Comparison of ENCODE assay signal across 8 mouse cellular contexts in the genomic region with DNA sequence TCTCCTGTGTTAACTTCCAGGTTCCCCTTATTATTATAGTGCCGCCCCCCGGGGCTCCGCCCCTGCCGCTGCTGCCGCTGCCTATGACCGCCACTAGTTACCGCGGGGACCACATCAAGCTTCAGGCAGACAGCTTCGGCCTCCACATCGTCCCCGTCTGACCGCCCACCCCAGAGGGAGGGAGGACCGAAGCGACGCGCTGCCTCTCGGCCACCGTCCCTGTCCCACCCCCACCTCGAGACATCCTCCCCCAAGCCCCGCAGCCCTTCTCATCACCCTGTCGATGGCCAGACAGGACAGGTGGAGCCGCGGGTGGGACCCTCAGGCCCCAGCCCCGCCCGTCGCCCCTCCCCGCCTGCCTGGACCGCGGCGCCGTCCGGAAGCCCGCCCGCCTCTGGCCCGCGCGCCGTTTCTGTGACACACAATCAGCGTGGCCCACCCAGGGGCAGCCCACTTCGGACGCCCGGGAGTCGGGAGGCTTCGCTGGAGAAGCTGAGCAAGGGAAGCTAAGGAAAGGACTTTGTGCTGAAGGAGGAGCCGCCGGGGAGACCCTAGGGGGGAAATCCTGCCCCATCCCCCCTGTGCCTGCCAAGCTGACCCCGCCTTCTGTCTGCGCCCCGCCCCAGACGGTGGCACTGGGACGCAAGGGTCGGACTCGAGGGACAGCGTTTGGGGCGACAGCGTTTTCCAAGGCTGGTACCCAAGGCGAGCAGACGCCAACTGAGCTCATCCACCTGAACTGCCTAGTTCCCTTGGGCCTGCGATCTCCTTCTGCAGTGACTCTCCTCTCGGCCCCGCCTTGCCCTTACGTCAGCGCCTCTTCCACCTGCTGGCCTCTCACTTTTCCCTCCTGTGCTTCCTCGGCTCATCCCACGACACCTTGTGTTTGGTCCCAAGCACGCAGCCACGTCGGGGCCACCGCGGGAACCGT.
DNase-seq lines count a peak whose midpoint lies in the region; ATAC-seq and TF ChIP-seq lines count a peak whose summit lies in the region.

No protein-coding gene starts in this region.

- WGBS in kidney, adult 2 months: 41% methylated on average over 71 of the region's 71 CpGs
- WGBS in limb, embryonic 15.5 days: under 1% methylated on average over 70 of the region's 71 CpGs

- peak overlapping the region; percentile 88 for H3K4me2 ChIP-seq in limb, embryonic 15.5 days

- H3K27ac ChIP-seq in kidney, adult 2 months (ENCODE audit: insufficient read depth, low read depth, low read length): no peak overlapping the region
- no peak overlapping the region for H3K27ac ChIP-seq in limb, embryonic 15.5 days

- no peak for DNase-seq in kidney, adult 2 months
- DNase-seq in kidney, postnatal 25 days: no peak
- peak; percentile 36 for DNase-seq in brain, embryonic 14.5 days (ENCODE audit: low read depth)
- DNase-seq in retina, postnatal 1 day: peak; percentile 67
- no peak for DNase-seq in frontal cortex, postnatal 10 days (ENCODE audit: low spot score in 2 of 2)
- no peak for DNase-seq in spleen, postnatal 14 days (ENCODE audit: low spot score in 2 of 2)

- peak; percentile 55 for ATAC-seq in granulocyte monocyte progenitor cell, adult 5-6 weeks (replicated peaks; ENCODE audit: poor library complexity, severe bottlenecking)
- ATAC-seq in limb, embryonic 15.5 days (ENCODE audit: insufficient number of reproducible peaks, low FRiP score, low TSS enrichment, low read depth): no peak

- TF ChIP-seq POLR2A in kidney, adult 2 months (IDR thresholded peaks at IDR 0.05; ENCODE audit: low read depth, low read length): no peak
- no peak for TF ChIP-seq POLR2A in brain, embryonic 14.5 days (IDR thresholded peaks at IDR 0.05; ENCODE audit: borderline replicate concordance, extremely low read depth, insufficient read depth, insufficient read length, poor library complexity, severe bottlenecking)

- no peak for TF ChIP-seq CTCF in kidney, adult 2 months (conservative IDR thresholded peaks at IDR 0.05; ENCODE audit: insufficient read depth, insufficient read length, low read depth, low read length)
- TF ChIP-seq CTCF in brain, embryonic 14.5 days (IDR thresholded peaks at IDR 0.05; ENCODE audit: borderline replicate concordance, extremely low read depth, insufficient read depth, insufficient read length): no peak

- H3K27me3 ChIP-seq in kidney, adult 2 months (replicated peaks; ENCODE audit: control insufficient read depth, insufficient read depth, low read length): no peaks in the 10 kb centered on the region
- peaks cover 88% of the 10 kb centered on the region for H3K27me3 ChIP-seq in limb, embryonic 15.5 days

- H3K36me3 ChIP-seq in kidney, adult 2 months (ENCODE audit: control insufficient read depth, insufficient read depth, low read length): peaks cover 1% of the 10 kb centered on the region; the same call in 1 of the 2 replicates
- H3K36me3 ChIP-seq in limb, embryonic 15.5 days: no peaks in the 10 kb centered on the region

- H3K4me3 ChIP-seq in kidney, adult 2 months (ENCODE audit: insufficient read depth, low read depth, low read length): peak overlapping the region; percentile 12; the same call in 1 of the 2 replicates
- peak overlapping the region; percentile 45 for H3K4me3 ChIP-seq in limb, embryonic 15.5 days

- H3K9me3 ChIP-seq in limb, embryonic 15.5 days: no peaks in the 10 kb centered on the region

- H3K4me1 ChIP-seq in kidney, adult 2 months (ENCODE audit: control insufficient read depth, insufficient read depth, low read length): peaks cover 4% of the 10 kb centered on the region
- peaks cover 26% of the 10 kb centered on the region for H3K4me1 ChIP-seq in limb, embryonic 15.5 days

- H3K9ac ChIP-seq in limb, embryonic 15.5 days: 0 out of 2 replicates have a peak overlapping the region, but pooled peaks have one; percentile 28

Comparison
In these comparisons a context has a peak if more than half of its experiments do, and no peak if none do; other contexts are left out.
1. DNase-seq: peak in brain, embryonic 14.5 days (single experiment) and retina, postnatal 1 day (single experiment); none in kidney, adult 2 months (single experiment), kidney, postnatal 25 days (0 of 2), frontal cortex, postnatal 10 days (0 of 2) and spleen, postnatal 14 days (0 of 2).